Comparison of ENCODE assay signal across 8 mouse cellular contexts in the genomic region with DNA sequence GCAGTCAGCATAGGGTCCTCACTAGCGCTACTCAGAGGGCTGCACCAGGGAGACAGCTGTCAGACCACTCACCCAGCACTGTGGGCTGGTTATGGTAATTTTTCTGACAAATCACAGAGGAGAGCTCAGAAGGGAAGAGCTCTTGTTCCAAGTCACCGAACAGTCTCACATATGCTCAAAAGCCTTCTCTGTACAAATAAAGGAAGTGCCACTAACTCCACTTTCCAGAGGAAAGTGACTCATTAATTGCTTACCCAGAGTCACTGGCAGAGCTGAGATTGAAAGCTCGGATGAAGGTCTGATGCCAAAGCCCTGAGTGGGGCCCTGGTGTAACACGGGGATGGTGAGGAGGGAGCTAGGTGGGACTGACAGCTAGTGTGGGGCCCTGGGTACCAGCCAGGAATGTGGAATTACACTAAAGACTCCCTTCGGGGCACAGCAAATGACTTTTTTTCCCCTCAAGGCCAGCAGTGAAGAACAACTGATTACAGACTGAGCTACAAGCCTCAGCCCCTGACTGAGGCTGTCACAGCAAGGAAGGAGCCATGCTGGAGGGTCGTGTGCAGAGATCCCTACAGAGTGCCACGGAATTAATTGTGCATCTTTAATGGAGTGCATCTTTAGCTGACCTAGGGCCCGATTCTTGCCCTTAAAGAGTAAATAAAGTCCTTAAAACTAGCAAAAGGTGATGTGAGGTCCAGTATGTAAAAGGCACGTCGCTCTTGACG.
DNase-seq lines count a peak whose midpoint lies in the region; ATAC-seq lines count a peak whose summit lies in the region.
"Had no signal": no experiment of that assay in that cellular context is flagged by ENCODE, and none has a peak within 500 bp of the region (broad histone marks: within the 10 kb centered on the region; RNA-seq: fewer than 3 reads in every experiment).

No protein-coding gene starts in this region.

- H3K27me3 ChIP-seq in embryonic facial prominence, embryonic 15.5 days: no peaks in the 10 kb centered on the region
- H3K27me3 ChIP-seq in hindbrain, embryonic 15.5 days: no peaks in the 10 kb centered on the region
- H3K27me3 ChIP-seq in midbrain, embryonic 11.5 days (ENCODE audit: control insufficient read depth, insufficient read depth, low read length): no peaks in the 10 kb centered on the region

- ATAC-seq in embryonic facial prominence, embryonic 15.5 days (ENCODE audit: insufficient number of reproducible peaks, low FRiP score, low TSS enrichment, low read depth): peak; percentile 32; the same call in 1 of the 2 replicates
- ATAC-seq in hindbrain, embryonic 15.5 days (ENCODE audit: low FRiP score, low read depth): peak; percentile 61; the same call in 1 of the 2 replicates
- ATAC-seq in midbrain, embryonic 11.5 days (ENCODE audit: low FRiP score): peak; percentile 64; the same call in 1 of the 2 replicates

- peak; percentile 56 for DNase-seq in 3134 (ENCODE audit: extremely low read depth, insufficient read length, low spot score)
- peak; percentile 76 for DNase-seq in 3T3-L1 (ENCODE audit: low read depth, low spot score)
- no peak for DNase-seq in midbrain, embryonic 11.5 days (ENCODE audit: low spot score, missing footprints)
- DNase-seq in ovary, postnatal 36 days (ENCODE audit: low spot score): no peak
- DNase-seq in cerebellum, adult 18-20 months: no peak

- no peaks in the 10 kb centered on the region for H3K36me3 ChIP-seq in embryonic facial prominence, embryonic 15.5 days
- no peaks in the 10 kb centered on the region for H3K36me3 ChIP-seq in hindbrain, embryonic 15.5 days
- no peaks in the 10 kb centered on the region for H3K36me3 ChIP-seq in midbrain, embryonic 11.5 days (ENCODE audit: control insufficient read depth, insufficient read depth, low read length)

- H3K4me3 ChIP-seq in embryonic facial prominence, embryonic 15.5 days (replicated peaks): no peak overlapping the region
- H3K4me3 ChIP-seq in hindbrain, embryonic 15.5 days: no peak overlapping the region
- no peak overlapping the region for H3K4me3 ChIP-seq in midbrain, embryonic 11.5 days (ENCODE audit: low read depth, low read length)
- H3K4me3 ChIP-seq: erythroblast, embryonic 14.5 days had no signal

- no peak overlapping the region for H3K9ac ChIP-seq in embryonic facial prominence, embryonic 15.5 days
- no peak overlapping the region for H3K9ac ChIP-seq in hindbrain, embryonic 15.5 days
- H3K9ac ChIP-seq in midbrain, embryonic 11.5 days (ENCODE audit: low read length): no peak overlapping the region

- H3K4me2 ChIP-seq in embryonic facial prominence, embryonic 15.5 days (replicated peaks): no peak overlapping the region
- peak overlapping the region; percentile 9; the same call in 1 of the 2 replicates for H3K4me2 ChIP-seq in hindbrain, embryonic 15.5 days
- H3K4me2 ChIP-seq in midbrain, embryonic 11.5 days: no peak overlapping the region; the same call in 1 of the 2 replicates

- H3K4me1 ChIP-seq in embryonic facial prominence, embryonic 15.5 days: peaks cover 16% of the 10 kb centered on the region
- peaks cover 23% of the 10 kb centered on the region for H3K4me1 ChIP-seq in hindbrain, embryonic 15.5 days (replicated peaks)
- peaks cover 8% of the 10 kb centered on the region; the same call in 1 of the 2 replicates for H3K4me1 ChIP-seq in midbrain, embryonic 11.5 days (ENCODE audit: control insufficient read depth, insufficient read depth, low read length)

- WGBS in embryonic facial prominence, embryonic 15.5 days: 22% methylated on average over 11 of the region's 11 CpGs
- 25% methylated on average over 11 of the region's 11 CpGs for WGBS in hindbrain, embryonic 15.5 days
- 39% methylated on average over 11 of the region's 11 CpGs for WGBS in midbrain, embryonic 11.5 days

- H3K9me3 ChIP-seq in embryonic facial prominence, embryonic 15.5 days (replicated peaks): no peaks in the 10 kb centered on the region
- no peaks in the 10 kb centered on the region for H3K9me3 ChIP-seq in hindbrain, embryonic 15.5 days
- H3K9me3 ChIP-seq in midbrain, embryonic 11.5 days (ENCODE audit: control insufficient read depth, low read length): no peaks in the 10 kb centered on the region

- peak overlapping the region; percentile 51; the same call in 1 of the 2 replicates for H3K27ac ChIP-seq in embryonic facial prominence, embryonic 15.5 days (replicated peaks)
- H3K27ac ChIP-seq in hindbrain, embryonic 15.5 days (replicated peaks): peak overlapping the region; percentile 60; the same call in 1 of the 2 replicates
- H3K27ac ChIP-seq in midbrain, embryonic 11.5 days (ENCODE audit: low read depth, low read length): no peak overlapping the region; the same call in 1 of the 2 replicates

Comparison
In these comparisons a context has a peak if more than half of its experiments do, and no peak if none do; other contexts are left out.
1. DNase-seq: peak in 3134 (single experiment) and 3T3-L1 (single experiment); none in midbrain, embryonic 11.5 days (single experiment), ovary, postnatal 36 days (single experiment) and cerebellum, adult 18-20 months (0 of 2).
2. Peak in every context shown above with its lines, with median percentiles within 50 percentile points of each other: ATAC-seq.